Mouse (Mus musculus) thymus, adult 2 months (tissue): ENCODE results near the gene Ntan1. TPM values are rescaled to one million over a fixed set of nuclear protein-coding genes. Genes with fewer than 3 reads are reported as not detected.
A peak's percentile ranks its signal among the peaks of the same experiment; 100 is the strongest.

Source experiments
- DNase-seq: peaks from one replicate; pipeline ENCODE4 v3.0.0; 2021
- H3K27ac ChIP-seq: fragments of 200-500 bp; 2 replicates; pipeline ENCODE4 v1.5.1; 2012; ENCODE audit warnings: low read length, control low read depth; ENCODE audit not compliant: control insufficient read depth, insufficient read depth
- H3K27me3 ChIP-seq: fragments of 200-500 bp; 2 replicates; pipeline ENCODE4 v1.6.1; 2012; ENCODE audit warnings: mild to moderate bottlenecking, low read length, moderate library complexity, mixed read lengths; ENCODE audit not compliant: control insufficient read depth, insufficient read depth
- H3K36me3 ChIP-seq: fragments of 200-500 bp; 2 replicates; pipeline ENCODE4 v1.6.1; 2012; ENCODE audit warnings: mild to moderate bottlenecking, low read length, moderate library complexity; ENCODE audit not compliant: control insufficient read depth, insufficient read depth
- H3K4me1 ChIP-seq: fragments of 200-500 bp; replicated peaks from 2 replicates; pipeline ENCODE4 v1.6.1; 2012; ENCODE audit warnings: low read length; ENCODE audit not compliant: control insufficient read depth, insufficient read depth
- H3K4me3 ChIP-seq: fragments of 200-500 bp; 2 replicates; pipeline ENCODE4 v1.5.1; 2012; ENCODE audit warnings: mild to moderate bottlenecking, low read length, control low read depth, moderate library complexity; ENCODE audit not compliant: control insufficient read depth, insufficient read depth
- CTCF ChIP-seq: fragments of 200-500 bp; IDR thresholded peaks from 2 replicates; pipeline ENCODE4 v1.5.1; 2012; ENCODE audit warnings: mild to moderate bottlenecking, control low read depth, low read length, moderate library complexity, borderline replicate concordance; ENCODE audit not compliant: control insufficient read depth, poor library complexity, insufficient read depth; ENCODE audit errors: extremely low read depth
- POLR2A ChIP-seq: fragments of 200-500 bp; IDR thresholded peaks from 2 replicates; pipeline ENCODE4 v1.6.1; 2012; ENCODE audit warnings: mild to moderate bottlenecking, low read length, control low read depth, moderate library complexity; ENCODE audit not compliant: control insufficient read depth, poor library complexity, insufficient read depth; ENCODE audit errors: extremely low read depth
- WGBS: fragments of 180-500 bp; shearing (Covaris S2); methylation state at CpG from one replicate; pipeline ENCODE4 v1.1.7; 2018; 5-methylcytosine and 5-hydroxymethylcytosine counted together
- polyA plus RNA-seq: library from polyadenylated mRNA; depleted of rRNA; stranded (reverse); fragments of >200 nt; gene quantifications from 2 replicates; pipeline ENCODE4 v1.2.3, GENCODE M21; 2012

Ntan1 gene
- polyA plus RNA-seq, 1 experiment: 86.7 TPM

DNA sequence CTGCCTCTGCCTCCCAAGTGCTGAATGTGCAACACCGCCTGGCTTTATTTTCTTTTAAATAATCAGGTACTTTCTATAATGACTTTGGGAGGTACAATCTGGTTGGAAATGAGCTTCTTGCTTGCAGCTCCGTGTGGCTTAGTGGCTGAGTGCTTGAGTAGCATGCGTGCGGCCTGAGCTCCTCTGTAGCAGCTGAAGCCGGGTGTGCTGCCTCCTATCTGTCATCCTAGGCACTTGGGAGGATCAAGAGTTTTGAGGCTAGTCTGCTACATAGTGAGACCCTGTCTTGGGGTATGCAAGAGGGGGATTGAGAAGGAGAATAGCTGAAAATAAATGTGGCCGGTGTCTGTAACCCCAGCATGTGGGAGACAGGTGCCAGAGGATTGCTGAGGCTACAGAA, 6.5 kb upstream of the Ntan1 start:
- Histone ChIP-seq H3K36me3 (peaks cover 54% of the 10 kb centered on the region), H3K4me1 (no peaks in the 10 kb centered on the region), H3K4me3 (no peak overlapping the region), H3K27me3 (no peaks in the 10 kb centered on the region), H3K27ac (no peak overlapping the region)
- DNase-seq: no peak
- 97% methylated on average over 6 of the region's 6 CpGs for WGBS
- no peak for TF ChIP-seq POLR2A
- no peak for TF ChIP-seq CTCF

DNA sequence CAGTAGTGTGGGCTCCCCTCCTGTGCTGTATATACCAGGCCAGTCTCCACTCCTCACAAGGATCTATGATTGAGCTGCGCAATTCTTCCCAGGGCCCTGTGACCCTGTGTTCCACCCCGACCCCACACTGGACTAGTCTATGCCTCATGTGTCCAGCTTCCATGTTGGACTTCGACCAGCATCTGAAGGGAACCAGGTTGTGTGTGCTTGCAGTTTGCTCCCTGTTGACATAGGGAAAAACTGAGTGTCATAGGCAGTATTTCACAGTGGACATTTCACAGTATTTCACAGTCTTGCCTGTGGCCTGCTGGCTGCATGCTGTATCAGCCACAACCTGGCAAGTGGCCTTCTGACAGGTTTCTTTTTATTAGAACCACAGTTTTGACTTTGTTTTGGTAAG, 5.4 kb upstream of the Ntan1 start:
- 95% methylated on average over 3 of the region's 3 CpGs for WGBS
- Histone ChIP-seq H3K27me3 (no peaks in the 10 kb centered on the region), H3K4me3 (no peak overlapping the region), H3K27ac (no peak overlapping the region), H3K36me3 (peaks cover 48% of the 10 kb centered on the region), H3K4me1 (no peaks in the 10 kb centered on the region; the same call in 1 of the 2 replicates)
- TF ChIP-seq POLR2A (no peak), CTCF (no peak)
- DNase-seq: no peak

DNA sequence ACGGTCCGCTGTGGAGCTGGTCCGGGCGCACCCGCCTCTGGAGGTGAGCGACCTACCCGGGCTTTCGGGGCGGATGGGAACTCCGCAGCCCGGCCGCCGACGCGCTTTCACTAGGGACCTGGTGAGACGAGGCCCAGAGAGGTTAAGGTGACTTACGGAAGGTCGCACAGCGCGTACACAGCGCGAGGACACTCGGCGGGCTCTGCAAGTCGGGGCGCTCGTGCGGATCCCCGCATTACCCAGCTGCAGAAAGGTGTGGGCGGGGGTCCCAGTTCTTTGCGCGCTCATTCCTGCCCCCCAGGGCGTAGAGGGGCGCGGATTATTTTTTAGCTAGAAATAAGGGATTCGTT, 724 bp downstream of the Ntan1 start:
- H3K4me1 ChIP-seq: peaks cover 7% of the 10 kb centered on the region
- no peaks in the 10 kb centered on the region for H3K36me3 ChIP-seq
- H3K4me3 ChIP-seq: peak overlapping the region; percentile 61
- no peaks in the 10 kb centered on the region for H3K27me3 ChIP-seq
- H3K27ac ChIP-seq: peak overlapping the region; percentile 8; the same call in 1 of the 2 replicates
- WGBS: under 1% methylated on average over 36 of the region's 36 CpGs
- DNase-seq: no peak
- TF ChIP-seq CTCF (no peak), POLR2A (no peak)

DNA sequence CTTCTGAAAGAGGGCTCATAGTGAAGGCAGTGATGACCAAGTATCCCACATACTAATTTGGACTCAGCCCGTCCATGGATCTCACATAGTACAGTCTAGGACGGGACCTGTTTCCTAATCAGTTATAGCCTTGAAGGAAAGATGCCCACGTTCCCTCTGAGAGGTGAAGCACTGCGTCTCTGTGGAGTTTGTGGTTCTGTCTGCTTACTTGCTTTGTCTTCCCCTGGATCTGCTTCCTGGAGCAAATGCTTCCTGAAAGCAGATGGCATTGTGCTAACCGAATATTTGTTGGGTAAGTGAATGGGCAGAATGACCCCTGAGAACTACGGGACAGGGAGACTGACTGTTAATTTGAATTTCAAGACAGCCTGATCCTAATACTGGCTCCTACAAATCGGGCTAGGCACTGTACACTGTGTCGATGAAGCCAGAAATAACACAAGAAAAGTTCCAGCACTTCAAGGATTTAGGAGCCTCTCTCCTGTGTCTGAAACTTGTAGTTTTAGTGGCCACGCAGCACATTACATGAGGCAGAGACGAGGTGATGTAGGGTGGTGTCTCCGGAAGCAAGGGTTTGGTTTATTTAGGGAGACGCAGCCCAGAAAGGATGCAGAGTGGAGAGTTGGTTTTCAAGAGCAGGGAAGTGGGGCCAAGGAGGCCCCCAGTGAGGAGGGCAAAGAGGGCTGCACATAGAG, 1.3 kb downstream of the Ntan1 start:
- H3K4me3 ChIP-seq: peak overlapping the region; percentile 61
- 8% methylated on average over 12 of the region's 12 CpGs for WGBS
- H3K36me3 ChIP-seq: no peaks in the 10 kb centered on the region
- no peaks in the 10 kb centered on the region for H3K27me3 ChIP-seq
- 0 out of 2 replicates have a peak overlapping the region, but pooled peaks have one; percentile 8 for H3K27ac ChIP-seq
- peaks cover 7% of the 10 kb centered on the region for H3K4me1 ChIP-seq
- DNase-seq: peak; percentile 10
- TF ChIP-seq POLR2A (no peak), CTCF (no peak)

DNA sequence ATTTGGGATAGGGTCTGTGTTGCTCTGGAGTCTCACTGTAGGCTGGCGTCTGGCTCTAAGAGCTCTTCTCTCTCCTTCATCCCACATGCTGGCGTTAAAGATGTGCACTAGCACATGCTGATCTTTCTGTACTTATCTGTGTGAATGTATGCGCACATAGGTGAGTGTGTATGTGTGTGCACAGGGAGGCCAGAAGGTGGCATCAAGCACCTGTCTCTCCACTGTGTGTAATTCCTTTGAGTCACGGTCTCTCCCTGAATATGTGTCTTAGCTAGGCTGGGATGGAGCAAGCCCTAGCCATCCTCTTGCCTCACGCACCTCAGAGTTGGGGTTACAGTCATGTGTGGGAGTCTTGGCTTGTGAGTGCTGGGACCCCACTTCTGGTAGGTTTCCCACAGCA, 2.1 kb downstream of the Ntan1 start:
- no peak for DNase-seq
- Histone ChIP-seq H3K27me3 (no peaks in the 10 kb centered on the region), H3K27ac (no peak overlapping the region), H3K4me1 (peaks cover 7% of the 10 kb centered on the region), H3K4me3 (no peak overlapping the region), H3K36me3 (no peaks in the 10 kb centered on the region)
- WGBS: 96% methylated on average over 5 of the region's 5 CpGs
- TF ChIP-seq POLR2A (no peak), CTCF (no peak)

DNA sequence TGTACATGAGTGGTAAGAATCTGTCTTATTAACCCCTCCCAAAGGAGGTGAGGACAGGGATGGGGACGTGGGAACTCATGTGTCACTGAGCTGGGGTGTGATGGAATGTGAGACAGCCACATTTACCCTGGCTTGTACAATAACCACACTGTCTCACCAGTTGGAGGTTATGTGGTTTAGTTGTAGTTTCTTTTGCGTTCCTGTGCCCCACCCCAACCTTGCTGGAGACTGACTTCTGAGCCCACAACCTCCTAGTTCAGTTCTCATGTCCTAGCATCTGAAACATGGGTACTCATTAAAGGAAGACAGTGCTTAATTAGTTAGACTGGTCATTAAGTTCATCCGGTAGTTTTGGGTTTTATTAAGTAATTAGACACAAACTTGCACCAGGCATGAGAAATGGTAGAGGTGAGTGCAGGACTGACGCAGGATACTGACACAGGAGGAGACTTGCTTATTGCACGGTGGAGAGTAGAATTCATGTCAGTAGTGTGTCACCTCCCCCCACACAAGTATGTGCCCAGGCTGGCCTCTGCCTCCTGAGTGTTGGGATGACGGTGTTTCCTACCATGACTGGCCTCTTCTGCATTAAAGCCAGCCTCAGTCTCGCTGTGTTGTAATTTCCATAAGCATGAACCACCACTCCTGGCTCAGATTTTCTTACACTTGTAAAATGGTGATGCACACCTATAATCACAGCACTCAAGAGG, 7.3 kb downstream of the Ntan1 start:
- DNase-seq: no peak
- Histone ChIP-seq H3K4me3 (no peak overlapping the region), H3K27me3 (no peaks in the 10 kb centered on the region), H3K4me1 (no peaks in the 10 kb centered on the region), H3K27ac (no peak overlapping the region), H3K36me3 (peaks cover 33% of the 10 kb centered on the region)
- 72% methylated on average over 7 of the region's 7 CpGs for WGBS
- no peak for TF ChIP-seq POLR2A
- no peak for TF ChIP-seq CTCF
